Mouse (Mus musculus) T-cell, adult 2 months (primary cell): ENCODE results near the gene Lrwd1.

ENCODE experiments used
- DNase-seq: peaks from one replicate; pipeline ENCODE4 v3.0.0; 2022; ENCODE audit warnings: low spot score

Gene Lrwd1

GRCm38 (mm10) chr5:136091927-136092326, 43.9 kb downstream of the Lrwd1 start:
- no peak for DNase-seq

- DNase-seq: no peak
Measured at GRCm38 (mm10) chr5:136088821-136089575, 46.9 kb downstream of the Lrwd1 start.

- DNase-seq: no peak
Measured at GRCm38 (mm10) chr5:136086290-136086689, 49.6 kb downstream of the Lrwd1 start.

- peak; percentile 36 for DNase-seq
Measured at GRCm38 (mm10) chr5:136084891-136085651, 50.8 kb downstream of the Lrwd1 start.

GRCm38 (mm10) chr5:136084144-136084881, 51.6 kb downstream of the Lrwd1 start:
- no peak for DNase-seq

- DNase-seq: peak; percentile 93
Measured at GRCm38 (mm10) chr5:136083669-136084107, 52.2 kb downstream of the Lrwd1 start, which contains the start of gene Rasa4. Rasa4 (plus strand) TSS chr5:136083916.

GRCm38 (mm10) chr5:136082345-136082744, 53.5 kb downstream of the Lrwd1 start:
- DNase-seq: peak; percentile 26

GRCm38 (mm10) chr5:136078136-136078535, 57.7 kb downstream of the Lrwd1 start:
- no peak for DNase-seq

- no peak for DNase-seq
Measured at GRCm38 (mm10) chr5:136077001-136077550, 58.8 kb downstream of the Lrwd1 start.

GRCm38 (mm10) chr5:136076284-136076683, 59.6 kb downstream of the Lrwd1 start:
- DNase-seq: no peak

- no peak for DNase-seq
Measured at GRCm38 (mm10) chr5:136075076-136075475, 60.8 kb downstream of the Lrwd1 start.

GRCm38 (mm10) chr5:136073526-136073925, 62.3 kb downstream of the Lrwd1 start:
- no peak for DNase-seq

- no peak for DNase-seq
Measured at GRCm38 (mm10) chr5:136073051-136073450, 62.8 kb downstream of the Lrwd1 start.
